Mouse (Mus musculus): ENCODE data around the gene Zfp433. TPM values are rescaled to one million over a fixed set of nuclear protein-coding genes. Genes with fewer than 3 reads are reported as not detected.
"Not testable (repeated sequence)": the region's sequence is repeated elsewhere in the genome, so short reads cannot be mapped to it uniquely, and the experiment has no call there.

Zfp433 gene
- total RNA-seq (2021): 10 to 100 TPM in 1 of 2 experiments, 1 to 10 TPM in 1; 8.0 to 11.5 TPM
- long read RNA-seq, experiment 1, partial matches to known transcripts: 0 of 5 reads
- long read RNA-seq, experiment 1, other reads (novel, unspliced or antisense): 1 of 5 reads
- long read RNA-seq, experiment 2, transcript Zfp433-202 (4 exons, 2,384 nt): major isoform, 5 of 6 reads
- long read RNA-seq, experiment 2, partial matches to known transcripts: 0 of 6 reads
- long read RNA-seq, experiment 2, other reads (novel, unspliced or antisense): 1 of 6 reads

- DNase-seq (ENCODE audit: low spot score in 2 of 2): not testable (repeated sequence)
These were observed at the start of gene Zfp433 for GRCm38 (mm10) chr10:81704531-81705301. Zfp433 (plus strand) TSS chr10:81704825.

GRCm38 (mm10) chr10:81655178-81655577, 49.4 kb upstream of the Zfp433 start:
- no peak for DNase-seq (ENCODE audit: low spot score in 2 of 2)

- no peak for DNase-seq (ENCODE audit: low spot score in 2 of 2)
These were observed 48.5 kb upstream of the Zfp433 start for GRCm38 (mm10) chr10:81656174-81656573.

- DNase-seq (ENCODE audit: low spot score in 2 of 2): not testable (repeated sequence)
These were observed 17.5 kb upstream of the Zfp433 start for GRCm38 (mm10) chr10:81687114-81687513.

GRCm38 (mm10) chr10:81770506-81771403, 66.1 kb downstream of the Zfp433 start, which contains the start of gene Gm3055:
Gm3055 (minus strand) TSS chr10:81771161.
- DNase-seq (ENCODE audit: low spot score in 2 of 2): not testable (repeated sequence)

DNA sequence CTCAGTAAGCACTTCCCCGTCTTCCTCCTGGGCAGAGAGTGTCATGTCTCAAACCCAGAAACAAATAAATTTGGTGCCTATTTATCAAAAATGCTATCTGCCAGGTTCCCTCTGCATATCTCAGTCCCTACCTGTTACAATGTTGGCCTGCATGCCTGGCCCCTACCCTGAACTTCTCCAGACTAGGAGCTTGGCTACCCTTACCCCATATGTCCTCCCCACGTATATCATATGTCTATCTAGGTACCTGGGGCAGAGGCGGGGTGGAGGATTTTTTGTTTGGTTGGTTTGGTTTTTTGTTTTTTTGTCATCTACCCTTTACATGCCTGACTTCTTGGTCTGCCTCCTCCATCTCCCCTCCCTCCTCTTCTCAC, 66.8 kb downstream of the Zfp433 start:
- DNase-seq (ENCODE audit: low spot score in 2 of 2): not testable (repeated sequence)

Other genes starting within 250 kb of the Zfp433 start
- 10 to 100 TPM; 66.7 to 70.9 TPM for gene Nfic, start 249.2 kb upstream of the Zfp433 start, total RNA-seq (2021)
- gene Celf5, start 222.1 kb upstream of the Zfp433 start, total RNA-seq (2021): 100 to 1,000 TPM; 266 to 272 TPM
- 10 to 100 TPM; 79.7 to 95.2 TPM for gene Ncln, start 208.4 kb upstream of the Zfp433 start, total RNA-seq (2021)
- gene S1pr4, start 204.7 kb upstream of the Zfp433 start, total RNA-seq (2021): under 1 TPM; 0.39 to 0.57 TPM
- gene Gna15, start 180.6 kb upstream of the Zfp433 start, total RNA-seq (2021): 1 to 10 TPM; 2.4 to 4.2 TPM
- gene Gna11, start 159.6 kb upstream of the Zfp433 start, total RNA-seq (2021): 100 to 1,000 TPM; 120 to 121 TPM
- gene Aes, start 145.3 kb upstream of the Zfp433 start, total RNA-seq (2021): 100 to 1,000 TPM; 639 to 673 TPM
- 10 to 100 TPM; 23.3 to 25.9 TPM for gene Tle2, start 130.3 kb upstream of the Zfp433 start, total RNA-seq (2021)
- 1 to 10 TPM; 2.0 to 3.5 TPM for gene Tle6, start 103.8 kb upstream of the Zfp433 start, total RNA-seq (2021)
- gene BC025920, start 98.6 kb upstream of the Zfp433 start, total RNA-seq (2021): 1 to 10 TPM; 2.6 to 2.8 TPM
- 10 to 100 TPM; 27.8 to 30.3 TPM for gene Sirt6, start 77.0 kb upstream of the Zfp433 start, total RNA-seq (2021)
- gene Ankrd24, start 76.3 kb upstream of the Zfp433 start, total RNA-seq (2021): 10 to 100 TPM; 32.5 to 36.3 TPM
- gene Gm10778, start 55.8 kb upstream of the Zfp433 start, total RNA-seq (2021): 1 to 10 TPM; 3.5 to 3.9 TPM
- 1 to 10 TPM; 7.6 to 9.5 TPM for gene Gm3055, start 66.3 kb downstream of the Zfp433 start, total RNA-seq (2021)
- gene Gm4767, start 107.4 kb downstream of the Zfp433 start, total RNA-seq (2021): 1 to 10 TPM; 2.8 to 3.0 TPM
- 1 to 10 TPM; 3.4 to 4.6 TPM for gene Gm32687, start 159.1 kb downstream of the Zfp433 start, total RNA-seq (2021)
- gene Zfp781, start 225.7 kb downstream of the Zfp433 start, total RNA-seq (2021): 1 to 10 TPM; 2.9 to 3.1 TPM